Mouse (Mus musculus) cerebellum, adult 2 months (tissue): ENCODE measurements at regions not wholly inside any gene's neighbourhood (a gene's known extent, or its start where the extent isn't known, plus 50 kb on each side); places are given as distances from the start of the nearest gene placed in this dataset.
"Not testable (repeated sequence)": the region's sequence is repeated elsewhere in the genome, so short reads cannot be mapped to it uniquely, and the experiment has no call there.

Experiments used
- DNase-seq, 2 experiments: peaks; one replicate each; pipeline ENCODE4 v3.0.0; 2021
- H3K27ac ChIP-seq: fragments of 200-500 bp; 2 replicates; pipeline ENCODE4 v1.5.1; 2012; ENCODE audit warnings: low read length, control low read depth, inconsistent platforms; ENCODE audit not compliant: insufficient read depth
- H3K27me3 ChIP-seq: fragments of 200-500 bp; 2 replicates; pipeline ENCODE4 v1.6.1; 2012; ENCODE audit warnings: inconsistent platforms, mild to moderate bottlenecking, low read length, moderate library complexity; ENCODE audit not compliant: control insufficient read depth, insufficient read depth
- H3K4me1 ChIP-seq: fragments of 200-500 bp; 2 replicates; pipeline ENCODE4 v1.6.1; 2011; ENCODE audit warnings: low read length; ENCODE audit not compliant: control insufficient read depth, insufficient read depth
- H3K4me3 ChIP-seq: fragments of 200-500 bp; replicated peaks from 2 replicates; pipeline ENCODE3; 2011; ENCODE audit warnings: mild to moderate bottlenecking, low read depth, low read length, control low read depth; ENCODE audit not compliant: insufficient read depth
- CTCF ChIP-seq: fragments of 200-500 bp; IDR thresholded peaks from 2 replicates; pipeline ENCODE4 v1.5.1; 2011; ENCODE audit warnings: low read depth, mild to moderate bottlenecking, control low read depth, low read length, moderate library complexity, borderline replicate concordance; ENCODE audit not compliant: insufficient read depth
- POLR2A ChIP-seq: fragments of 200-500 bp; IDR thresholded peaks from 2 replicates; pipeline ENCODE4 v1.6.1; 2011; ENCODE audit warnings: low read length, control low read depth, borderline replicate concordance; ENCODE audit not compliant: insufficient read depth
- WGBS: fragments of 180-500 bp; shearing (Covaris S2); methylation state at CpG from one replicate; pipeline ENCODE4 v1.1.7; 2018; 5-methylcytosine and 5-hydroxymethylcytosine counted together

DNA sequence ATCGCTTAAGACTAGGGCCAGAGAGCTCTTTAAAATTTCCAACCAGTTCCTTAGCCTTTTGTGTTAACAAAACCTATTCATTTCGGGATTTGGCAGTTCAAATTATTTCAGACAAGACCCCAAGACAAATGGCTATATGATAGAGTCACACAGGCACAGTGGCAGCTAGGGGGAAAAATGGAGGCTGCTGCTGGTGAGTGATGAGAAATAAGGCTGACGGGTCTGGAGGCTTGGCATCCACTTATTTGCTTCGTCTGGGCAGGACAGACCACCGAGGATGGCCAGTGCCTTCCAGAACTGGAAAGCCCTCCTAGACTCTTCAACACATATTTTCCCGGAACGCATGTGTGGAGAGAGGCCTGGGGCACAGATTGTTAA, 189.8 kb upstream of the Irx4 start:
- no peak overlapping the region for H3K27ac ChIP-seq
- 20% methylated on average over 7 of the region's 7 CpGs for WGBS
- DNase-seq, result no peak
- no peaks in the 10 kb centered on the region for H3K4me1 ChIP-seq
- H3K4me3 ChIP-seq, result no peak overlapping the region
- TF ChIP-seq CTCF (no peak), POLR2A (no peak)
- H3K27me3 ChIP-seq, result no peaks in the 10 kb centered on the region; the same call in 1 of the 2 replicates

DNA sequence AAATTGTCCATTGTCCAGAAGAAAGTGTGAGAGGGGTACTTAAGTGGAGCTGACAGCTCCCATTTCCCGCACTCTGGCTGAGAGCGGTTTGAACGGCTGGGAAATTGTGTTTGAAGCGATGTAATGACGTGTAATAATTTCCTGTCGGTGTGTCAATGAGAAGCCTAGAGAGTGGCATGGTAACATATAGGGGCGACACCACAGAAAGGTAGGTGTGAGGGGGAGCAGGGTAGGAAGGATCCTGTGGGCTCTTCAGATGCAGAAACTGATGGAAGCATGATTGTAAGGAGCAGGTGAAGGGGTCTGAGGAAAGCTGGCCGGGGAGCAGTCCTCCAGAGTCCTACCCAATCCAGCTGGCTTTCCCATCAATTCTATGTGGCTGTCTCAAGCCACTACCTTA, 189.2 kb upstream of the Irx4 start:
- Histone ChIP-seq H3K27ac (no peak overlapping the region), H3K4me3 (no peak overlapping the region), H3K27me3 (no peaks in the 10 kb centered on the region; the same call in 1 of the 2 replicates), H3K4me1 (no peaks in the 10 kb centered on the region)
- WGBS, result 27% methylated on average over 8 of the region's 8 CpGs
- TF ChIP-seq POLR2A (no peak), CTCF (no peak)
- DNase-seq, result no peak

DNA sequence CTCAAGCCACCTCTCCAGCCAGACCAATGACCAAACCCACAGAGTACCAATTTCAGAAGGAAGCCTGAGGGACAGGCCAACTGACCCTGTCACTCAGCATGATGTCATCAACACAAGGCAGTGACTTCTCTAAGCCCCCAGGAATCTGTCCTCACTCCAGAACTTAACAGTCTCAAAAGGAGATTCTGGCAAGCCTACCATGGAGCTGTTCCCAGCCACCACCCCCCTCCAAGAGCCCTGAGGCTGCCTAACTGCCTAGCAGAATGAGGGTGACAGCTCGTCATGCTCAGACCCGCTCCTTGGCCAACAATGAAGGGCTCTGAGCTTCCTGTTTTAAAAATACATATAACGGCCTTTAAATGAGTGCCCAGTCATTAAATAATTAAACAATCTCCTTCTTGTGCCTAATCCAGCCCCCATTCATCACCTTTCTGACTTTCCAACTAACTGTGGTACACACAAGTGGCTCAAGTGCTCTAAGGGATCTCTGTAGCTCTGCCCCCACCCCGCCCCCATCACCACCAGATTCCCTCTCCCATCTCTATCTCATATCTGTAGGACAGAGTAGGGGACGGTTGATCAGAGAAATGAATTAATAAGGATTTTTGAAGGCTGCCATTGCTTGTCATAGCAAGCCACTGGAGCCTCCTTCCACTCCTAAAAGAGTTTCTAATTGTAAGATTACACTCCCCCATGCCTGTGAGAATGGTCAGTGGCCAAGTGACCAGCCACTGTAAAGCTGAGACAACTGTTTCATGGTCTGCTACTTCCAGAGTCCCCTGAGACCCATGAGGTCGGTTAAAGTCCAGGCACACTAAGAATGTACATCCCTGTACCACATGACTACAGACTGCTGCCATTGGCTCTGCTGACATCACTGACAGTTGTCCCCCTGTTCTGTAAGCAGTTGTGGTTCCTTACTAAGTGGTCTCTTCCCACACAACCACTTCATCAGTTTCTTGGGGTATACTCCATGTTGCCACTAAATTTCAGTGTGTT, 188.1 kb upstream of the Irx4 start:
- no peak overlapping the region for H3K27ac ChIP-seq
- H3K4me1 ChIP-seq, result no peaks in the 10 kb centered on the region
- peak in 1 of 2 experiments; percentile 30 for DNase-seq
- no peaks in the 10 kb centered on the region; the same call in 1 of the 2 replicates for H3K27me3 ChIP-seq
- H3K4me3 ChIP-seq, result no peak overlapping the region
- no peak for TF ChIP-seq CTCF
- TF ChIP-seq POLR2A, result no peak
- WGBS, result 16% methylated on average over 6 of the region's 6 CpGs

DNA sequence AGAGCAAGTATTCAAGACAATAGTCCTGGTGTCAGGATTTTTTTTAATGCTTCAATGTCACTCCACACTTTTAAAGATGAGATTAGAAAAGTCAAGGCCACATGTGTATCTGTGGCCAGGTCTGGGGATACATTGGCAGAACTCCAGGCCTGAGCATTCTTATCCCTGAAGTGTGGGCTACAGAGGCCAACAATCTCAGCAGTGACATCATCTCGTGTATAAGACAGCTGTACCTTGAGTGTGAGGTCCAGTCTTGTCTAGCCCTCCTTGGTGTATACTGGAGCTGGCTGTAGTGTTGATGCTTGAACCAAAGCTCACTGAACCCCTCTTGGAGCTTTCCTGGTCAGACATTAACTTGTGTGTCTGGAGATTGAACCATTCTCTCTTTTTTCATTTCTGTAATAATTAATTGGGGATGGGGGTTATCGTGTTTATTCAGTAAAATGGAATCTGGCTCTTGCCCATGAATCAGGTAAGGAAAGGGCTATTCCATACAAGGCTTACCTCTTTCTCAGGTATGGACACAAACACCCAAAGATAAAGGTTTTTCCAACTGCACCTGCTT, 182.3 kb upstream of the Irx4 start:
- 55% methylated on average over 2 of the region's 2 CpGs for WGBS
- TF ChIP-seq POLR2A, result no peak
- no peak for TF ChIP-seq CTCF
- Histone ChIP-seq H3K27me3 (no peaks in the 10 kb centered on the region; the same call in 1 of the 2 replicates), H3K4me3 (no peak overlapping the region), H3K27ac (no peak overlapping the region), H3K4me1 (no peaks in the 10 kb centered on the region)
- no peak for DNase-seq

DNA sequence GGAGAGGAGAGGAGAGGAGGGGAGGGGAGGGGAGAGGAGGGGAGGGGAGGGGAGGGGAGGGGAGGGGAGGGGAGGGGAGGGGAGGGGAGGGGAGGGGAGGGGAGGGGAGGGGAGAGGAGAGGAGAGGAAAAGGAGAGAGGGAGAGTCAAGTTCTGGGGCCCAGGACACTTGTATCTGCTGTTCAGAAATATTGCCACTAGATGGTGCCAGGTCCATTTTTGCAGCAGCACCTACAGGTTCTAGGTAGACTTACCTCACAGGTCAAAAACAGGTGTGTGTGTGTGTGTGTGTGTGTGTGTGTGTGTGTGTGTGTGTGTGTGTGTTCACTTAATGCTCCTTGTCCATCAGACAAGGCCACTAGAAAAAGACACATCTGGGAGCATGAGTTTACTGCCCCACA, 172.5 kb upstream of the Irx4 start:
- not testable (repeated sequence) for DNase-seq, H3K27ac ChIP-seq, H3K27me3 ChIP-seq, H3K4me1 ChIP-seq, H3K4me3 ChIP-seq

DNA sequence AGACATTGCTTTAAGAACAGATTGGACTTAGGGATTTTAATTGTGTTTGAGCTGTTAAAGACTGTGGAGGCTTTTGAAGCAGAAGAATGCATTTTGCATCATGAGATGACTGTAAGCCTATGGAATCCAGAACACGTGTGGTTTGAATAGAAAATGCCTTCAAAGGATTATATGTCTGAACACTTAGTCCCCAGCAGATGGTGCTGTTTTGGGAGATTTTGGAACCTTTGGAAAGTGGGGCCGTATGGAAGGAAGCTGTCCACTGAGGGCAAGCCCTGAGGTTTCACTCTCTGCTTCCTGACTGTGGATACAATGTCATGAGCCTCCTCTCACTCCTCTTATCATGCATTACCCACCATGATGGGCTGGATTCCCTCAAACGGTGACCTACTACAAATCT, 168.4 kb upstream of the Irx4 start:
- 52% methylated on average over 3 of the region's 3 CpGs for WGBS

DNA sequence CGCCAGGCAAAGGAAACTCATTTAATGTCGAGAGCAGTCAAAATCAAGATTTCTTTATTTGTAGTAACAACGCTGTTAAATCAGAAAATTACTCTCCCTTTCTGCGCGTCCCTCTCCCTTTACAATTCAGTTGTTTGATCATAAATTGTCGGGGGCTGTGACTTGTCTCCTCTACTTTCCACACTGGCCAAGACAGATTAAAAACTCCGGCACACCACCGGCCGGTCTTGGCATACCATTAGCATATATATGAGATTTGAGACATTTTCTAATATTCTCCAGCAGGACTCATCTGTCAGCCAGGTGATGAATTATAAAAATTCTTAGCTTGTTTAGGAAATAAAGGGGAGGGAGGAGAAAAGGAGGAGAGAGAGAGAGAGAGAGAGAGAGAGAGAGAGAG, 162.8 kb upstream of the Irx4 start:
- no peak overlapping the region for H3K4me3 ChIP-seq
- no peak for TF ChIP-seq CTCF
- no peak for TF ChIP-seq POLR2A
- WGBS, result 68% methylated on average over 9 of the region's 9 CpGs
- no peaks in the 10 kb centered on the region for H3K4me1 ChIP-seq
- DNase-seq, result no peak
- no peak overlapping the region for H3K27ac ChIP-seq
- H3K27me3 ChIP-seq, result no peaks in the 10 kb centered on the region; the same call in 1 of the 2 replicates

More for the DNA sequence above, 168.4 kb upstream of the Irx4 start:
- DNase-seq, result no peak
- H3K27me3 ChIP-seq, result no peaks in the 10 kb centered on the region; the same call in 1 of the 2 replicates
- no peak for TF ChIP-seq CTCF
- TF ChIP-seq POLR2A, result no peak
- no peaks in the 10 kb centered on the region for H3K4me1 ChIP-seq
- H3K27ac ChIP-seq, result no peak overlapping the region
- H3K4me3 ChIP-seq, result no peak overlapping the region

DNA sequence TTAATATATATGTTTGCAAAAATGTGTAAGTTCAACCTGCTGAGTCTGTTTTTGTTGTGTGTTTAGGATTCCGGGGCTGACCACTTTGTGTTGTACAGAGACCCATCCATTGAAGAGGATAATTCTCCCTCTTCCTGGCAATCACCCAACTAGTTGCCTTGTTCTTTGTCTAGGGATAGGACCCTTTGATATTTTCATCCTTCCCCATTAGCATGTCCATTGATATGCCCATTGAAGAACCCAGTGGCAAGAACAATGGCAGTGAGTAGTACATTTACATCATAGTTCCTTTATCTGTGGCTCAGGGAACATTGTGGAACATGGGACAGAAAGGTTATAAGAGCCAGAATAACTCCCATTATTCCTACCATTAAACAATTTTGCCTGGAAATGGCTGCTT, 160.9 kb upstream of the Irx4 start:
- 20% methylated on average over 1 of the region's 1 CpGs for WGBS
- H3K4me3 ChIP-seq, result no peak overlapping the region

More for the DNA sequence above, 160.9 kb upstream of the Irx4 start:
- H3K27ac ChIP-seq, result no peak overlapping the region
- no peaks in the 10 kb centered on the region; the same call in 1 of the 2 replicates for H3K27me3 ChIP-seq
- DNase-seq, result no peak
- no peaks in the 10 kb centered on the region for H3K4me1 ChIP-seq
- TF ChIP-seq POLR2A (no peak), CTCF (no peak)
